Mouse (Mus musculus): ENCODE measurements around the gene Ankrd22. TPM values are rescaled to one million over a fixed set of nuclear protein-coding genes. Genes with fewer than 3 reads are reported as not detected.

Ankrd22 gene
- 11.5 TPM for polyA plus RNA-seq (2014; fragmentation: Illumina TruSeq; extraction: RNeasy Lipid Tissue Mini Kit (QIAGEN cat#74804); ENCODE audit: low read depth, low replicate concordance)

GRCm38 (mm10) chr19:34165891-34166290 lies at the start of gene Ankrd22:
TSS of gene Ankrd22 (minus strand) at chr19:34166053.

GRCm38 (mm10) chr19:34192008-34192963 lies 26.4 kb upstream of the Ankrd22 start, which contains the start of gene Stambpl1:
TSS of gene Stambpl1 (plus strand) at chr19:34192229.

GRCm38 (mm10) chr19:34100633-34101032 lies 65.2 kb downstream of the Ankrd22 start, which contains the start of gene Lipm:
TSS of gene Lipm (plus strand) at chr19:34100933.

Other genes starting within 250 kb of the Ankrd22 start
- not detected for gene Lipf, start 204.9 kb downstream of the Ankrd22 start, polyA plus RNA-seq (2014; fragmentation: Illumina TruSeq; extraction: RNeasy Lipid Tissue Mini Kit (QIAGEN cat#74804); ENCODE audit: low read depth, low replicate concordance)
- 0.76 TPM for gene Lipk, start 157.8 kb downstream of the Ankrd22 start, polyA plus RNA-seq (2014; fragmentation: Illumina TruSeq; extraction: RNeasy Lipid Tissue Mini Kit (QIAGEN cat#74804); ENCODE audit: low read depth, low replicate concordance)
- gene Lipn, start 98.7 kb downstream of the Ankrd22 start, polyA plus RNA-seq (2014; fragmentation: Illumina TruSeq; extraction: RNeasy Lipid Tissue Mini Kit (QIAGEN cat#74804); ENCODE audit: low read depth, low replicate concordance), result not detected
- gene Lipm, start 65.1 kb downstream of the Ankrd22 start, polyA plus RNA-seq (2014; fragmentation: Illumina TruSeq; extraction: RNeasy Lipid Tissue Mini Kit (QIAGEN cat#74804); ENCODE audit: low read depth, low replicate concordance), result not detected
- 40.5 TPM for gene Stambpl1, start 26.2 kb upstream of the Ankrd22 start, polyA plus RNA-seq (2014; fragmentation: Illumina TruSeq; extraction: RNeasy Lipid Tissue Mini Kit (QIAGEN cat#74804); ENCODE audit: low read depth, low replicate concordance)
- 182 TPM for gene Acta2, start 89.5 kb upstream of the Ankrd22 start, polyA plus RNA-seq (2014; fragmentation: Illumina TruSeq; extraction: RNeasy Lipid Tissue Mini Kit (QIAGEN cat#74804); ENCODE audit: low read depth, low replicate concordance)
- gene Fas, start 124.6 kb upstream of the Ankrd22 start, polyA plus RNA-seq (2014; fragmentation: Illumina TruSeq; extraction: RNeasy Lipid Tissue Mini Kit (QIAGEN cat#74804); ENCODE audit: low read depth, low replicate concordance), result 38.1 TPM

Data from sigmoid colon, adult 10 weeks (tissue).